Mouse (Mus musculus): Measurements from ENCODE around the gene Lmod2. TPM values are rescaled to one million over a fixed set of nuclear protein-coding genes. Genes with fewer than 3 reads are reported as not detected.

The Lmod2 gene
- total RNA-seq, 2 experiments from 2014 or later: 206 to 260 TPM

GRCm38 (mm10) chr6:24632061-24632460 is 34.5 kb downstream of the Lmod2 start:
- intact Hi-C loops (cut with DNase I): no loop called here
- DNase-seq: no peak

DNA sequence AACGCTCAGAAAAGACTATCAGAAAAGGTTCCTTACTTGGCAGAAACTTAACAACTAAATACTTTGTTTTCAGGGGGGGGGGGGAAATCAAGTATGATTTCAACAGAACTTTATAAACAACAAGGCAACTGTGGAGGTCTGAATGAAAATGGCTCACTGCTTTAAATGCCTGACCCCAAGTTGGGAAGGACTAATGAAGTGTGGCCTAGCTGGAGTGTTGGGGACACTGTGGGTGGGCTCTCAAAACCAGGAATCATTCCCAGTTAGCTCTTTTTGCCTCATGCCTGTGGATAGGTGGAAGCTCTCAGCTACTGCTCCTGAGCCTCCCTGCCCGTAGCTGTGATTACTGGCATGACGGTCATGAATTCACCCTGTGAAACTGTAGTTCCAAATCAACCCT is 36.5 kb downstream of the Lmod2 start:
- intact Hi-C loops (cut with DNase I): no loop called here
- DNase-seq: no peak

- DNase-seq: no peak
Measured at GRCm38 (mm10) chr6:24635814-24636213, 38.3 kb downstream of the Lmod2 start.

DNA sequence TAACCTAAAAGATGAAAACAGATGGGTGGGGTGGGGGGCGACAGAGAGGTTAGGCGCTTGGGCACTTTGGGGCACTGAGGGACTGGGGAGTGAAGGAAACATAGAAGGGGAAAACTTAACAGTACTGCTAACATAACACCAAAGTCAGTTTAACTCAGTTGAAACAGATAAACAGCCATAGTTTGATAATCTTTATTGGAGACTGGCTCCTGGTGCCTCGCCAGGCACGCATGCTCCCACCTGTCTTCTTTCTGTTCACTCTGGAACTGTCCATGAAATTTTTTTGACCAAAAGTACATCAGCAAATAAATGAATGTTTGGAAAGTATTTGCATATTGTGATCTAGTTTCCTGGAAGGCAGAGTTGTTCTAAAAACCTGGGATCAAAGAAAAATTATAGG is 43.7 kb downstream of the Lmod2 start:
- no peak for DNase-seq
- intact Hi-C loops (cut with DNase I): no loop called here

More at GRCm38 (mm10) chr6:24635814-24636213, 38.3 kb downstream of the Lmod2 start:
- intact Hi-C loops (cut with DNase I): no loop called here

GRCm38 (mm10) chr6:24642161-24642560 is 44.6 kb downstream of the Lmod2 start:
- intact Hi-C loops (cut with DNase I): no loop called here
- DNase-seq: no peak

GRCm38 (mm10) chr6:24642960-24643359 is 45.4 kb downstream of the Lmod2 start:
- intact Hi-C loops (cut with DNase I): no loop called here
- no peak for DNase-seq

- intact Hi-C loops (cut with DNase I): no loop called here
- no peak for DNase-seq
Measured at GRCm38 (mm10) chr6:24645346-24646053, 47.9 kb downstream of the Lmod2 start.

- intact Hi-C loops (cut with DNase I): no loop called here
- no peak for DNase-seq
Measured at GRCm38 (mm10) chr6:24647103-24647691, 49.6 kb downstream of the Lmod2 start.

DNA sequence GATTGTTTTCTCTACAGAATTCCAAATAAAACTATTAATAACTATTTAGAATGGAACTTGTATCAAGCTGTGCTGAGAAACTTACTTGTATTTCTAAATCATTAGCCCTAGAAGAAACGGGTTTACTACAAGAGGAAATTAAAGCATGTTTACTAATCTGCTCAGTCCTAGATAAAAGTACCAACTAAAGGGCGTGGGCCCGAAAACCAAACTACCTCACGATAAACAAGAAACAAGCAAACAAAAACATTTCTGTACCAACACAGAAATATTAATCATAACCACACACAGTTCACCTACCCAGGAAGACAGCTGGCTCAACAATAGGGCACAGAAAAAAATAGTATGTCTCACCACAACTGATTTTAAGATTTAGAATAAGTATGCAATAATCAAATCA is 50.8 kb downstream of the Lmod2 start:
- DNase-seq: no peak
- intact Hi-C loops (cut with DNase I): no loop called here

DNA sequence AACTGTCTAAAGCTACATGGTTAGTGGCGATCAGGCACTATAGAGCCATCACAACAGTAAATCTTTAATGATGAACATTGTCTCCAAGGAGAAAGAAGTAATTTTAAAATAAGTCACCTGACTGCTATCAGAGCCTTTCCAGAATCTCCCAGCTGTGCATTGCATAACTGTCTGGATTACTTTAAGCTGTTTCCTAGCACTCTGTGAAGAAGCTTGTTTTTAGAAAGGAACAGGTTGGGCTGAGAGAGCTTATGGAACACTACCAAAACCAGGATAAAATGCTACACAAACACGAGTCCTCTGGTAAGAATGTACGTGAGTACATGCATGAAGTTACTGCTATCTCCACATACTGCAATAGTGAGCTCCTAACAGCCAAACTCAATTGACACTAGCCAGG is 53.2 kb downstream of the Lmod2 start:
- intact Hi-C loops (cut with DNase I): no loop called here
- no peak for DNase-seq

DNA sequence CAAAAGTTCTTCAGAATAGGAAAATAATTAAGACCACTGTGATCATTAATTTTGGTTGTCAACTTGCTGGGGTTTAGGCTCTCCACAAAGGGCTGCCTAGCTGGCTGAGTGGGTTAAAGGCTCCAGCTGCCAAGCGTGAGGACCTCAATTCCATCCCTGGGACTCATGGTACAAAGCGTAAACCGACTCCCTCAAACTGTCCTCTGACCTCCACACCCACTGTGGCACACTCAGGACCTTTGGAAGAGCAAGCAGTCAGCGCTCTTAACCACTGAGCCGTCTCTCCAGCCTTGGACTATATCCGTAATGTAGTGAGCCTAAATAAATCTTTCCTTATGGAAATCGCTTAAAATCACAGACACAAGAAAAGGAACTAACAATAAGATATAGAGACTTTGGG is 54.0 kb downstream of the Lmod2 start:
- no peak for DNase-seq
- intact Hi-C loops (cut with DNase I): no loop called here

Other genes with a start within 250 kb of the Lmod2 start
- under 1 TPM; 0.08 to 0.10 TPM for gene Iqub, start 82.7 kb upstream of the Lmod2 start, total RNA-seq (2021)
- 100 to 1,000 TPM; 587 to 626 TPM for gene Ndufa5, start 69.7 kb upstream of the Lmod2 start, total RNA-seq (2021)
- 10 to 100 TPM; 24.4 to 35.8 TPM for gene Asb15, start 69.6 kb upstream of the Lmod2 start, total RNA-seq (2021)
- gene Wasl, start 67.2 kb downstream of the Lmod2 start, total RNA-seq (2021): 10 to 100 TPM; 15.0 to 16.5 TPM
- not detected for gene Hyal6, start 135.5 kb downstream of the Lmod2 start, total RNA-seq (2021)
- gene Hyal4, start 150.6 kb downstream of the Lmod2 start, total RNA-seq (2021): not detected
- not detected for gene Spam1, start 193.4 kb downstream of the Lmod2 start, total RNA-seq (2021)

Measured in gastrocnemius, postnatal 36 days (tissue).